Mouse (Mus musculus) small intestine, adult 2 months (tissue): ENCODE measurements around the gene Fn1. TPM values are rescaled to one million over a fixed set of nuclear protein-coding genes. Genes with fewer than 3 reads are reported as not detected.

ENCODE experiments used
- H3K27ac ChIP-seq: fragments of 200-500 bp; 2 replicates; pipeline ENCODE4 v1.5.1; 2012; ENCODE audit warnings: low read depth, low read length, control low read depth, inconsistent platforms; ENCODE audit not compliant: insufficient read depth
- H3K27me3 ChIP-seq: fragments of 200-500 bp; 2 replicates; pipeline ENCODE4 v1.6.1; 2012; ENCODE audit warnings: mild to moderate bottlenecking, moderate library complexity, low read length, inconsistent platforms; ENCODE audit not compliant: control insufficient read depth, insufficient read depth
- H3K36me3 ChIP-seq: fragments of 200-500 bp; 2 replicates; pipeline ENCODE4 v1.6.1; 2012; ENCODE audit warnings: mild to moderate bottlenecking, low read length, control low read depth, inconsistent platforms; ENCODE audit not compliant: control insufficient read depth, insufficient read depth
- H3K4me1 ChIP-seq: fragments of 200-500 bp; 2 replicates; pipeline ENCODE4 v1.6.1; 2012; ENCODE audit warnings: low read length, inconsistent platforms, mixed read lengths; ENCODE audit not compliant: control insufficient read depth, insufficient read depth, insufficient read length
- H3K4me3 ChIP-seq: fragments of 200-500 bp; 2 replicates; pipeline ENCODE4 v1.5.1; 2012; ENCODE audit warnings: low read depth, mild to moderate bottlenecking, control low read depth, inconsistent platforms, low read length, moderate library complexity
- CTCF ChIP-seq: fragments of 200-500 bp; IDR thresholded peaks from 2 replicates; pipeline ENCODE4 v1.5.1; 2012; ENCODE audit warnings: low read depth, mild to moderate bottlenecking, control low read depth, inconsistent platforms, low read length, moderate library complexity, mixed read lengths; ENCODE audit not compliant: insufficient replicate concordance, insufficient read length; ENCODE audit errors: extremely low read depth
- POLR2A ChIP-seq: fragments of 200-500 bp; IDR thresholded peaks from 2 replicates; pipeline ENCODE4 v1.6.1; 2012; ENCODE audit warnings: low read depth, mild to moderate bottlenecking, control low read depth, inconsistent platforms, low read length, moderate library complexity
- WGBS: fragments of 180-500 bp; shearing (Covaris S2); methylation state at CpG from one replicate; pipeline ENCODE4 v1.1.7; 2018; 5-methylcytosine and 5-hydroxymethylcytosine counted together
- polyA plus RNA-seq: library from polyadenylated mRNA; depleted of rRNA; stranded (reverse); fragments of >200 nt; gene quantifications from 2 replicates; pipeline ENCODE4 v1.2.3, GENCODE M21; 2012

Gene Fn1
- polyA plus RNA-seq, 1 experiment: 86.1 TPM

DNA sequence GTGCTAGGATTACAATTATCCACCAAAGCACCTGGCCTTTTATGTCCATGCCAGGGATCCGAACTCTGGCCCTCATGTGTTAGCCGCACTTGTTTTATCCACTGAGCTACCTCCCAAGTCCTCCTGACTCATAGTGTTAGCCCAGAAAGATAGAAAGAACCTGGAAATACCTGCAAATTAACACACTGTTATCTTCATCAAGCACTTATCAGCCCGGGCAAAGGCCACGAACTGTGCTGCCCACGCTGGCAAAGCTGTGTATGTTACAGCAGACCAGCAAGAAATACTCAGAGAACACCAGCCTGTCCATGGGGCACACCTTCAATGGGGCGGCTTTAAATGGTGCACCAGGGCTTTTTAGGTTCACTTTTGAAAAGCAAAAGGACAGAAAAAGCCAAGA lies 29.4 kb downstream of the Fn1 start:
- no peaks in the 10 kb centered on the region for H3K36me3 ChIP-seq
- 31% methylated on average over 6 of the region's 6 CpGs for WGBS

DNA sequence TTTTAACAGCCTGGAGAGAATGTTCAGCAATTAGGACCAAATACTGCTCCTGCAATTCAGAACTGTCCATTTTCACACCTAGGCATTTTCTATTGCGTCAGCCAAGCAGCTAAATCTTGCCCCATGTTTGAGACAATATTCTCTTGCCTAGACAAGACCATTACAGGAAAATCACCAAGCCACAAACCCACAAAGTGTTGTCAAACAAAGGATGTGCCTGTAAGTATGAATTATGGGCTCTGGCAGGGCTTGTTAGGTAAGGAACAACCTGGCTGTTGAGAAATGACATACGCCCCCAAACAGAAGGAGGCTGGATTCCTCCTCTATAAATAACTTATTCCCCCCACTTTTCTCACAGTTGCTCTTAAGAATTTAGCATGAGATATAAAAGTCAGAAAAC lies 31.5 kb downstream of the Fn1 start:
- H3K27me3 ChIP-seq: no peaks in the 10 kb centered on the region
- H3K4me1 ChIP-seq: no peaks in the 10 kb centered on the region
- TF ChIP-seq CTCF (no peak), POLR2A (no peak)
- no peak overlapping the region for H3K27ac ChIP-seq
- 90% methylated on average over 2 of the region's 2 CpGs for WGBS
- no peak overlapping the region for H3K4me3 ChIP-seq
- H3K36me3 ChIP-seq: no peaks in the 10 kb centered on the region

More for the DNA sequence above, 29.4 kb downstream of the Fn1 start:
- Histone ChIP-seq H3K27ac (no peak overlapping the region), H3K4me1 (no peaks in the 10 kb centered on the region), H3K4me3 (no peak overlapping the region), H3K27me3 (no peaks in the 10 kb centered on the region)
- no peak for TF ChIP-seq POLR2A
- no peak for TF ChIP-seq CTCF

DNA sequence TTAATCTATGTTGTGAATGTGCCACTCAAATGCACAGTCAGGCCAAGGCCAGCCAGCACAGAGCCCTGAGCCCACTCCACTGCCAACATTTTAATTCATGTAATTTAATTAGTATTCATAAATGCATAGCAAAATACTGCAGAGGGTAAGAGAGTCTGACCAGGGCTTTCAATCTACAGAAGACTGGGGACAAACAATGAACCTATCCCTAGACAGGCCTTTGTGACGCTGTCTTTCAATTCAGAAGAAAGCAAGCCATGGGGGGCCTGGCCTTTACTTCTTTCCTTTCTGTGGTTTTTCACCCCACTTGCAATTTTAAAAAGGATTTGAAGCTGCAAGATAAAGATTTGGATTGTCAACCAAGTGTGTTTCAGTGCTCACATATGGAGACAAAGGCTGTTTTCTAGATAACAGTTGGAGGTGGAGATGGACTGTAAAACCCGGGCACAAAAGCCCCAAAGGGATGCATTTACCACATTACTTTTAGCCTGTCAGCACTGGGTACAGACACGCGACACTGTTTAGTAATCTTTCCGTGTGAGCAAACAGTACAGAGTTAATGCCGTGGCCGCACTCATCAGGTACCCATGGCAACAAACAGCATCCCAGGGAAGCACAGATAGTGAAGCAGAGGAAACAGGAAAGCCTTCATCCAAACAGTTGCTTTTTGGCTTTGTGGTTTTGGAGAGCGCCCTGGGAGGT lies 38.3 kb downstream of the Fn1 start:
- H3K27ac ChIP-seq: no peak overlapping the region
- no peaks in the 10 kb centered on the region for H3K27me3 ChIP-seq
- no peak overlapping the region for H3K4me3 ChIP-seq
- H3K36me3 ChIP-seq: no peaks in the 10 kb centered on the region
- WGBS: 82% methylated on average over 8 of the region's 8 CpGs
- H3K4me1 ChIP-seq: no peaks in the 10 kb centered on the region
- TF ChIP-seq POLR2A (no peak), CTCF (no peak)

DNA sequence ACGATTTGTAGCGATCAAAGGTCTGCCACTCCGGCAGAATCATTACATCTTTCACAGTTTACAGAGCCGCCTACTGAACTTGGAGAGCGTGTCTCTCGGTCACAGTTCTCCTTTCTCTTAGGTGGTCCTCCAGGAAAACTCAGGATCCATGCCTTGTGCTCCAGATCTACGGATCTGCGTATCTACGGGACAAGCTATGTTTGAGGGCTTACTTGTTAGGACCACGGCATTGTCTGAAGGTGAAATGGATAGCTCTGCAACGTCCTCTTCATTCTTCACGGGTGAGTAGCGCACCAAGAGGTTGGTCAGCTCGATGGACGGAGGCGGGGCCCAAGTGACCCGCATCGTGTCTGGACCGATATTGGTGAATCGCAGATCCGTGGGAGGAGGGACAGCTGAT lies 40.7 kb downstream of the Fn1 start:
- Histone ChIP-seq H3K27me3 (no peaks in the 10 kb centered on the region), H3K4me3 (no peak overlapping the region), H3K27ac (no peak overlapping the region), H3K36me3 (no peaks in the 10 kb centered on the region), H3K4me1 (no peaks in the 10 kb centered on the region)
- 94% methylated on average over 21 of the region's 21 CpGs for WGBS
- TF ChIP-seq CTCF: no peak
- TF ChIP-seq POLR2A: no peak

DNA sequence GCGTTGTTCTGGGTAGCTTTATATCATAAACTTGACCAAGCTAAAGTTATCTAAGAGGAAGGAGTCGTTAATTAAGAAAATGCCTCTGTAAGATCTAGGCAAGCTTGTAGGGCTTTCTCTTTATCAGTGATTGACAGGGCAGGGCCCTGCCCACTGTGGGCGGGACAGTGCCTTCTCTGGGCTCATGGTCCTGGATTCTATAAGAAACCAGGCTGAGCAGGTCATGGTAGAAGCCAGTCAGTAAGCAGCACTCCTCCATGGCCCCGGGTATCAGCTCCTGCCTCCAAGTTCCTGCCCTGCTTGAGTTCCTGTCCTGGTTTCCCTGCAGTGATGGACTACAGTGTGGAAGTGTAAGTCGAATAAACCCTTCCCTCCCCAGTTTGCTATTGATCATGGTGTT lies 43.1 kb downstream of the Fn1 start:
- H3K4me3 ChIP-seq: no peak overlapping the region
- WGBS: 79% methylated on average over 5 of the region's 5 CpGs
- no peaks in the 10 kb centered on the region for H3K36me3 ChIP-seq
- TF ChIP-seq POLR2A (no peak), CTCF (no peak)
- H3K27me3 ChIP-seq: no peaks in the 10 kb centered on the region
- H3K27ac ChIP-seq: no peak overlapping the region
- no peaks in the 10 kb centered on the region for H3K4me1 ChIP-seq

DNA sequence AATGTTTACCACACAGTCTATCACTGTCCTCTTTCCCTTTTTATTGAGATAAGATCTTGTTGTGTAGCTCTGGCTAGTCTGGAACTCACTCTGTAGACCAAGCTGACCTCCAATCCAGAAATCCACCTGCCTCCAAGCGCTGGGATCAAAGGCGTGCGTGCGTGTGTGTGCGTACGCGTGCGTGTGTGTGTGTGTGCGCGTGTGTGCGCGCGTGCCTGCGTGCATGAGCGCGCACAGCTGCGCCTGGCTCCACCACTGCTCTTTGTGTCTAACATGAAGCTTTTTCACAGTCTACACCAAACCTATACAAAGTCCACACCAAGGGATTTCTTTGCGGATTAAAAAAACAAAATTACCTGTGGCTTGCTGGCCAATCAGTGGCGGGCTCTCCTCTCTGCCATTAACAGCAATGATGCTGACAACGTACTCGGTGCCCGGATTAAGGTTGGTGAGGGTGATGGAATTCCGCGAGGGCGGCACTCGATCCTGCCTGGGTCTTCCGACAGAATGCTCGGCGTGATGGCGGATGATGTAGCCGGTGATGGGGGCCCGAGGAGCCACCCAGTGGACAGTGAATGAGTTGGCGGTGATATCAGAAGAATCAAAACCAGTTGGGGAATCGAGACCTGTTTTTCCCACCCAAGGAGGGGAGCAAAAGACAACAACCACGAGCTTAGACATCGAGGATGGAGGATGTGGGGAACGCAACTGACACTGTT lies 43.8 kb downstream of the Fn1 start:
- Histone ChIP-seq H3K27ac (no peak overlapping the region), H3K36me3 (no peaks in the 10 kb centered on the region), H3K4me3 (no peak overlapping the region), H3K27me3 (no peaks in the 10 kb centered on the region), H3K4me1 (no peaks in the 10 kb centered on the region)
- no peak for TF ChIP-seq POLR2A
- TF ChIP-seq CTCF: no peak
- WGBS: 94% methylated on average over 37 of the region's 37 CpGs

DNA sequence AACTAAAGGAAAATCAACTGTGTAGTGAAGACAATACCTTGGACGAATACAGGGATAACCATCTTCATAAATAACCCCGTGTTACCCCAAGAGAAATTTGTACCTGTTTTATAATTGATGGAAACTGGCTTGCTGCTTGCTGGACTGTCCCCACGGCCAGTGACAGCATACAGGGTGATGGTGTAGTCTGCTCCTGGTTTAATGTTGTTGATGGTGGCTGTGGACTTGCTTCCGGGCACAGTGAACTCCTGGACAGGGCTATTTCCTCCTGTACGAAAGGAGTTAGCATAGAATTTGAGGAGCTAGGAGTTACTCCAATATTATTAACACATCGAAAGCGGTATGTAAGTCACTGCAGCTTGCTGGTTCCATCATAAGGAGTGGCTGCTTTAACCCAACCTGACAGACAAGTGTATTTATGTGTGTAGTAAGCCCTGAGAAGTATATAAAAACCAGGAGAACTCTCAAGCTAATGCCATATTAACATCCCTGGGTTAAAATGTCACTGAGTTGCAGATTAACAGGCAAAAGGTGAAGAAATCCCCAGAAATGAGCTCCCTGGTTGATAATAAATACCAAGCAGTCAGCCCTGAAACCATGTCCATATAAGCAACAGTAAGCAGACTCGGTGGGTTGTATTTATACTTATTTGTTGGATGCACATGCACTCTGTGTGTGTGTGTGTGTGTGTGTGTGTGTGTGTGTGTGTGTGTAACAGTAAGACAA lies 46.2 kb downstream of the Fn1 start:
- WGBS: 85% methylated on average over 8 of the region's 8 CpGs

More for the DNA sequence above, 46.2 kb downstream of the Fn1 start:
- no peaks in the 10 kb centered on the region for H3K4me1 ChIP-seq
- TF ChIP-seq CTCF (no peak), POLR2A (no peak)
- H3K27me3 ChIP-seq: no peaks in the 10 kb centered on the region
- H3K36me3 ChIP-seq: no peaks in the 10 kb centered on the region
- H3K27ac ChIP-seq: no peak overlapping the region
- H3K4me3 ChIP-seq: no peak overlapping the region
